Mouse (Mus musculus) cerebellum, adult 11-12 months (tissue): ENCODE results near the gene Styxl1.

ENCODE experiments used
- DNase-seq: peaks from one replicate; pipeline ENCODE4 v3.0.0; 2022

Styxl1 gene

DNA sequence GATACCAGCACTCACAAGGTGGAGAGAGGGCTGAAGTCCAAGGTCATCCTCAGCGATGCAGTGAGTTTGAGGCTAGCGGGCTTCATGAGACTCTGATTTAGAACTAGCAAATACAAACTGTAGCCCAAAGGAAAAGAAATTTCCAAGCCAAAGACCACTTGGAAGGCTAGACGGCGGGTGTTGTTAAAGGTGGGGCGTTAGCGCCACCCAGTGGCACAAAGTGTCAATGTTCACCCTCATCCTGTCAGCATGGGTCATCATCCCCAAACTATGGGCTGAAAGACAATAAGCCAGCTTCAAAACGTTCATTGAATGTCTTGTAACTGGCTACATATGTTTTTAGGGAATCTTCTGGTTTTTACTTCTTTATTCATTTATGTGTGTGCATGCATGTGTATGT, 14.7 kb downstream of the Styxl1 start:
- DNase-seq, result no peak

DNA sequence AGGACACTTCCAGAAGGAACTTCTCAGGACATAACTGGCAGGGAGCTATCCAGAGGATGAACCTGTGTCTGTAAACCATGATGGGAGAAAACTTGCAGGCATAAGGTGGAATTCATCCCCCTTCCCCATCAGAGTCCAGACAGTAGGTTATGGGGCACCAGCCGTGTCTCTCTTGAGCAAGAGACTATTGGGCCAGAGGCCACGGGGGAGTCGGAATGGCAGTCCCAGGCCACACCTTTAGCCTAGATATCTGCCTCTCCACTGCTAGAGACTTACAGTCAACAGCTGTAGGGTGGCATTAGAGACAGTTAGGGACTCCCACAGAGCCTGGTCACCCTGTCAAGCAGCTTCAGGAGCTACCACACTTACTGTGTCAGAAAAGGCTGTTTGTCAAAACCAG, 16.3 kb downstream of the Styxl1 start:
- no peak for DNase-seq

DNA sequence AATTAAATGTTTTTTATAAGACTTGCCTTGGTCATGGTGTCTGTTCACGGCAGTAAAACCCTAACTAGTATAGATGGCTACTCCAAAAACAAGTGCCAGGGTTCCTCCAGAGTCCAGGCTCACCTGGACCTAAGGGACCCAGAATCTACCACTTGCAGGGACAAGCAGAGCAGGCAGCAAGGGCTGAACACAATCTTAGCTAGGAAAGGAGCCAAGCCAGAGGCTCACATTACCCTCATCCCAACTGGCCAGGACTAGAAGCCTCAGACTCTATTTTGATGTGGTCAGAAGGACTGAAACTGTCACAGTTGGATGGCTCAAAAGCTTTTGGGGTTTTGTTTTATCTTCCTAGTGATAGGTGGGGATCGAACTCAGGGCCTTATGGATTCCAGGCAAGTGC, 26.6 kb downstream of the Styxl1 start:
- no peak for DNase-seq

DNA sequence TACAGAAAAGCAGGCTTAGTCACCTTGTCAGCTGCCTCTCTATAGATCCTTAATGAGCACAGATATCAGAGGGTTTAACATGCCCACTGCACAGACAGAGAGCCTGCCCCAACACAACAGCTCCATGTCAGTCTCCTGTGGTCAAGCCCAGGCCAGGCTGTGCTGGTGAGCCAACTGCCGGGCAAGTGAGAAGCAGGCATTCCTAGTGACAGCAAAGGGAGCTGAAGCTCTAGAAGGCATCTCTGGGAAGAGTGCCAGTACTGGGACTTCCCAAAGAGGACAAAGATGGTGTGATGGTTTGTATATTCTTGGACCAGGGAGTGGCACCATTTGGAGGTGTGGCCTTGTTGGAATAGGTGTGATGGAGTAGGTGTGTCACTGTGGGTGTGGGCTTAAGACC, 27.1 kb downstream of the Styxl1 start:
- no peak for DNase-seq

DNA sequence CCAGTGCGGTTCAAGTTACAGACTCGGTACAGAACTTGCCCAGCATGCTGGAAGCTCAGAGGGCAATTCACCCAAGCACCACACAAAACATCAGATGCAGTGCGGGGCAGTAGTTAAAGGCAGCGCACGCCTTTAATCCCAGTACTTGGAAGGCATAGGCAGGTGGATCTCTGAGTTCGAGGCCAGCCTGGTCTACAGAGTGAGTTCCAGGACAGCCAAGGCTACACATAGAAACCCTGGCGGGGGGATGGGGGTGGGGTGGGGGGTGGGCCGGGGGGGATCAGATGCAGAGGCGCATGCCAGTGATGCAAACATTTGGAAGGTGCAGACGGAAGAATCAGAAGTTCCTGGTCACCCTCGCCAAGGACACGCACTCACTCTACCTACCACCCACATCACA, 33.4 kb downstream of the Styxl1 start:
- DNase-seq, result no peak

DNA sequence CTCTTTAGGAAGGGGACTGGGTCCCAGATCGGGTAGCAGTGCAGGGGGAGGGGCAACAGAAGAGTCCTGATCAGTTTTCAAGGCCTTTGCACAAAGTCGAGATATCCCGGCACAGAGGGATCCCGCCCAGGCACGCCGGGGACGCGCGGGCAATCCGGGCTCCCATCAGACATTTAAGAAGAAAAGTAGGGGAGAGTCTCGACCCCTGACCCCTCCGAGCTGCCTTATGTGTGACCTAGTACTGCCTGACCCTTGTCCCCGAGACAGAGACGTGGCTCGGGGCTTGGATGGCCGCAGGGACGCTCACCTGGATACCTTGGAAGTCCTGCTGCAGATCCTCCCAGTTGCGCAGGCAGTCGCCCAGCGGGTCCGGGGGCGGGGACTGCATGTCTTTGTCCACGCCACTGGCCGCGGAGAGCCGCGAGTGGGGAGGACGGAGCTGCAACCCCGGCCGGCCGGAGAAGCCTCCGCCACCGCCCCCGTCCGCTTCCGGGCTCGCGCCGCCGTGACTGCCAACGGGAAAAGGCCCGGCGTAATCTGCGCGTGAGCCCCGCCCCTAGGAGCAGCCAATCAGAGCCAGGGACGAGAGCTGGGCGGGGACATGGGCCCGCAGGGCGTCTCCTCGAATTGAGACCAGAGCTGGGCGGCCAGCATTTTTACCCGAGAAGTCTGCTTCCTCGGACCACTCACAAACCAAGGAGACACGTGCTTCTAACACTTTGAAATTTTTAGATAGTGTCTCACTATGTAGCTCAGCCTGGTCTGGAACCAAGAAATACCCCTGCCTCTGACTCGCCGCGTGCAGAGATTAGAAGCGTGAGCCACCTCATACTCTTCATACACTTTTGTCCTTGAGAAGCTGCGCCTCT, 34.2 kb downstream of the Styxl1 start, which contains the start of gene Tmem120a:
Tmem120a (minus strand) TSS at position 708 of the 869 bp plus-strand sequence.
- peak; percentile 90 for DNase-seq

DNA sequence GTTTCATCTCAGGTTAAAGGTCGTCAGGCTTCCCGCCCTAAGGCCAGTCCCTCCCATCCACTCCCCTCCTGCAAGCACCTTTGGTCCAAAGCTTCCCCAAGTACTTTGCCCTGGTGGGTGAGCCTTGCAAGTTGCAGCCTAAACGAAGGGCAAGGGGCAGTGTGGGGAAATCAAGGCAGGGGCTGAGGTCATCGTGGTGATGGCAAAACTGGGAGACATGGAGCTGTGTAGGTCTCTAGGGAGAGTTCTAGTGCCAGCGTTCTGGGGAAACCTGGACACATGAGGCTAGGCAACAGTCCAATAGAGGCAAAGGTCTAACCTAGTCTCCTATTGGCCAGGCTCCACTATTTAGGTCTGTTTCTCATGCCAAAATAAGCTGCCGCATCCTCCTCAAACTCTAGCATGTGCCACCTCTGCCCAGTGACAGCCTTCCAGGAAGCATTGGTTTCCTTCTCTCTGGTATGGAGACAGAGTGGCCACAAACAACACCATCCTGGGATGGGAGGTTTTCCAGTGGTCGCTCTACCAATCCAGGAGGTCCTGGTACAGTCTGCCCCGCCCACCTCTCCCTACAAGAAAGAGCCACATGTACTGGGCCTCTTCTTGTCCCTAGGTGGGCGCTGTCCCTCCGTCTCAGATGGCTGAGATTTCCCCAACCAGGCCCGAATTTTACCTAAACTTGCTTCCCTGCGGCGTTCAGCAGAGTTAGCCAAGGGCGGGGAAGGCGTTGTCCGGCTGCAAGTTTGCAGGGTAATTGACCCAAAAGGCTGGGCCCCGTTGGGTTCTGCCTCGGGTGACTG, 35.0 kb downstream of the Styxl1 start:
- DNase-seq, result no peak

DNA sequence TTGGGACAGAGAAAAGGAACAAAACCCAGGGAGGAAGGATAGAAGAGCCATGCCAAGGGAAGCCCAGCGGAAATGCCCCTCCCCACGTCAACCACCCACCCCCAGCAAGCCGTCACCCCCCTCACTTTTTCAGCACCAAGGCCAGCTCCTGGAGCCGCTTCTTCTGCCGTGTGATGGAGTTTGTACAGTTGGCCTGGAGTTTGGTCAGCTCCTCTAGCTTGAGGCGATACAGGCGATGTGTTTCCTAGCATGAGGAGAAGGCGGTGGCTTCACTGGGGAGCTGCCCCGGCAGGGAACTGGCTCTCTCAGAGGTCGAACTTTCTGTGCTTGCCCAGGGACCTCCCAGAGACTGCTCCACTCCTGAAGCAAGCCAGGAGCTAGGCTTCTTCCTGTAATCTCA, 36.0 kb downstream of the Styxl1 start:
- DNase-seq, result no peak

DNA sequence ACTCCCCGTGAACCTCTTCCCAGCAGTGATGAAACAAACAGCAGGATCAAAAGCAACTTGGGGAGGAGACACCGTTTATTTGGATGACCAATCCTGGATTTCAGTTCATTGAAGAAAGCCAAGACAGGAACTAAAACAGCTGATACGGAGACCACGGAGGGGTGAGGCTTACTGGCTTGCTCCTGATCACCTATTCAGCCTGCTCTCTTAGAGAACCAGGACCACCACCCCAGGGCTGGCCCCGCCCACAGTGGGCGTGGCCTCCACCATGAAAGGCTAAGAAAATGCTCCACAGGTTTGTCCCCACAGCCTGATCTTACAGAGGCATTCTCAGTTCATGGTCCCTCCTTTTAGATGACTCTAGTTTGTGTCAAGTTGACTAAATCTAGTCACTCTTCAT, 39.9 kb downstream of the Styxl1 start:
- no peak for DNase-seq

DNA sequence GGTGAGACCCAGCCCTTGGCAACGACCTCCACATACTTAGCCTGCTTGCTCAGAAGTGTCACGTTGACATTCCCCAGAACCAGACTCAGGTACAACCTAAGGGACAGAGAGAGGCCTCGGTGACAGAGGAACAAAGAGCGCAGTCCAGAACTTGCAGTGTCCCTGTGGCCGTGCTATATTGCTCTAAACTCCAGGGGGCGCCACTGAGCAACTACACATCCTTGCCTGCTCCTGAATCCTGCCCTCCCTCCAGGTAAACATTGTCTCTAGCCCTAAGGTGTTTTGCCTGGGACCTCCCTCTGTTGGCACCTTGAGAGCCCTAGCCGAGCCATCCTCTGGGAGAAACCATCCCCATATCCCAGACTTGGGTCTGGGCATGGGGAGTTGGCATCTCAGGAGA, 41.0 kb downstream of the Styxl1 start:
- no peak for DNase-seq

DNA sequence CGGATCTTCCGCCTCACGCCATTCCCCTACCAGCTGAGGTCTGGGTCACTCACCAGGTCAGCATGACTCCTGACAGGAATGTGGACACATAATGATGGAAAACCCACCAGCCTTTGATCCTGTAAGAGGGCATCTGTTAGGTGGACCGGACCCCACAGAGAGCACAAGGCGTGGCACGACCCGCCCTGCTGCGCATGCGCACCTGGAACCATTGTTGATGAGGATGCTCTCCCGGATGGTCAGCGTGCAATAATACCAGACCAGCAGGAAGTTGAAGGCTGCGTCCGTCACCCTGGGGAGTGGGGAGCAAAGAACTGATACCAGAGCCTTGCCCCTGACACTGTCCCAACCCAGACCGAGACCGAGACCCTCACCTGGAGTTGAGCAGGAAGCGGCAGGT, 41.6 kb downstream of the Styxl1 start:
- DNase-seq, result no peak

DNA sequence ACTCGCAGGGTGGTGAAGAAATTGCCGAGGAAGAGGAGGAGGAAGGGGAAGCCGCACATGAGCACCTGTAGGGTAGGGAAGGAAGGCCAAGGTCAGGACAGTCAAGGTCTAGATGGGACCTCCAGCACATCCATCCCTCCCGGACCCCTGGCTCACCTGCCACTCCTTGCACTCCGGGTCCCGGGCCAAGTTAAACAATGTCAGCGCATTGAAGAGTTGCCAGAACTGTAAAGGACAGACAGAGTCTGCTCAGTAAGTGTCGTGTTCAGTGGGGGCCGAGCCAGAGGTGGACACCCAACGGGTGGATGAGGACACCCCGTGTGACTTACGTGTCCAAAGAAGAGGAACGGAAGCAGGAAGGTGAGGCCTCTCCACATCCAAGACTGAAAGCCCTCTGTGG, 42.4 kb downstream of the Styxl1 start:
- DNase-seq, result no peak

DNA sequence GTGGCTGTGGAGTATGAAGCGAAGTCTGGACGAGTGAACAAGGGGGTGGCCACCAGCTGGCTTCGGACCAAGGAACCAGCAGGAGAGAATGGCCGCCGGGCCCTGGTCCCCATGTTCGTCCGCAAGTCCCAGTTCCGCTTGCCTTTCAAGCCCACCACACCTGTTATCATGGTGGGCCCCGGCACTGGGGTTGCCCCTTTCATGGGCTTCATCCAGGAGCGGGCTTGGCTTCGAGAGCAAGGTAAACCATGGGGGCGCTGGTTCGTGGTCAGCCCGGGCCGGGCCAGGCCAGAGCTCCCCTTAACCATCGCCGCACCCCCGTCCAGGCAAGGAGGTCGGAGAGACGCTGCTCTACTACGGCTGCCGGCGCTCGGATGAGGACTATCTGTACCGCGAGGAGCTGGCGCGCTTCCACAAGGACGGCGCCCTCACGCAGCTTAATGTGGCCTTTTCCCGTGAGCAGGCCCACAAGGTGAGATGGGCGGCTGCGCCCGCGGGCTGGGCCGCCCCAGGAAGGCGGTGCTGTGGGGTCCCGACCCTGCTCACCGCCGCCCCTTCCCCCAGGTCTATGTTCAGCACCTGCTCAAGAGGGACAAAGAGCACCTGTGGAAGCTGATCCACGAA, 44.0 kb downstream of the Styxl1 start:
- DNase-seq, result no peak

DNA sequence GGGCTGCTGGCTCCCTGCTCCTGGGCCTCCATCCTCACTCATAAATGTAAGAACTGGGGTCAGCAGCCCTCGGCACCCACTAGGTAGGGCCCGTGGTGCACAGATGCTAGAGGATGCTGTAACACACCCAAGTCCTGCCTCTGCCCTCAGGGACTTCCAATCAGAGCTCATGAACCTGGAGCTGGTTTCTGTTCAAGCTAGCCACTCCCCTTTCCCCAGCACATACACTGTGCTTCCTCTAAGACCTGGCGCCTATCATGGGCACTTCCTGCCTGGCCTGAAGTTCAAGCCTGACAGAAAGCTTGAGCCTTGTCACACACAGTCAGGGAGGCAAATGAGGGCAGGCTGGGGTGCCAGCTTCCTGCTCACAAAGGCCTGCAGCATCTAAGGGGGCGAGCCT, 45.1 kb downstream of the Styxl1 start:
- no peak for DNase-seq

DNA sequence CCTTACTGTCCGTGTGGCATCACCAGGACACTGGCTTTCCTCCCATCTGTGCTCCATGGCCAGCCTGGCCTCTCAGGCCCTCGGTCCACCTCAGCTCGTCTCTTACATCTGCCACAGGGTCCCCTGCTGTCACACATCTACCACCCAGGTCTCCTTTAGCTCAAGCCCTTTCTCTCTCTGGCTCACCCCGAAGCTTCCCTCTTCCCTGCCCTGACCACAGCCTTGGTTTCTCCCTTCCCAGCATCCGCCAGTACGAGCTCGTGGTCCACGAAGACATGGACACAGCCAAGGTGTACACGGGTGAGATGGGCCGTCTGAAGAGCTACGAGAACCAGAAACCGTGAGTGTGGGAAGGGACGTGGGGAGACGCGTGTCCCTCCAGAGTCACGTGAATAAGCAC, 46.9 kb downstream of the Styxl1 start:
- no peak for DNase-seq

DNA sequence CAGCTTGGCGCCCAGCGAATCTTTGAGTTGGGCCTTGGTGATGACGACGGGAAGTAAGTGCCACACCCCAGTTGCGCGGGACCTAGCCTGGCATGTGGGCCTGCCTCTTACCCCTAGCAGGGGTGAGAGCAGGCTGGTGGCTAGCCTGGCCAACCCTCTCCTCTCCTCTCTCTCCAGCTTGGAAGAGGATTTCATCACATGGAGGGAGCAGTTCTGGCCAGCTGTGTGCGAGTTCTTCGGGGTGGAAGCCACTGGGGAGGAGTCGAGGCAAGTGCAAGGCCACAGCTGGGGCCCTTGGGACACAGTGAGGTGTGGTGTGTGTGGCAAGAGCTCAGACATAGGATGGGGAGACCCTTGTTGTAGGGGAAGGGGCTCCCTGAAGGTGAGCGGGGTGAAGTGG, 47.3 kb downstream of the Styxl1 start:
- no peak for DNase-seq

DNA sequence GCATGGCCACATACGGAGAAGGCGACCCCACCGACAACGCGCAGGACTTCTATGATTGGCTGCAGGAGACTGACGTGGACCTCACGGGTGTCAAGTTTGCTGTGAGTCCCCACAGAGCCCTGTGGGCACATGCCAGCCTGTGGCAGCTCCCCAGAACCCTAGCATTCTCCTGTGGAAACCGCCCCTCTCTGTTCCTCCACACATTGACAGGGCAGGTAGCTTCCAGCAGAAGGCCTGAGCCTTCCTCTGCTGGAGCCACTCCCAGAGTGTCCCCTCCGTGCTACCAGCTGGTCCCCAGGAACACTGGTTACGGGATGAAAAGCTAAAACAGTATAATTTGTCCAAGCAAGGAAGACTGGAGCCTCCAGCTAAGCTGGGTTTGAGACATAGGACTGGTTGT, 47.9 kb downstream of the Styxl1 start:
- DNase-seq, result peak; percentile 55

DNA sequence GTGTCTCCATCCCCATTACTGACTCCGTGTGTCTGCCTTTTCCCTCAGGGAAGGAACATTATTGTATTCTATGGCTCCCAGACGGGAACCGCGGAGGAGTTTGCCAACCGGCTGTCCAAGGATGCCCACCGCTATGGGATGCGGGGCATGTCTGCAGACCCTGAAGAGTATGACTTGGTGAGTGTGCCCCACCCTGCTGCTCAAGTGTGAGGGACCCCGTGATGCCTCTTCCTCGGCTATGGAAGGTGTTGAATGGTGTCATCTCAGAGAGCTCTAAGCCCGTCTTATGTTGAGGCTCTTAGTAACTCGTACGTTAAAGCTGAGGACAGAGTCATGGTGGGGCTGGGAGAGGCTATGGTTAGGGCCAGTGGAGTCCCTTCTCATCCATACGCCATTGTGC, 48.8 kb downstream of the Styxl1 start:
- DNase-seq, result no peak

DNA sequence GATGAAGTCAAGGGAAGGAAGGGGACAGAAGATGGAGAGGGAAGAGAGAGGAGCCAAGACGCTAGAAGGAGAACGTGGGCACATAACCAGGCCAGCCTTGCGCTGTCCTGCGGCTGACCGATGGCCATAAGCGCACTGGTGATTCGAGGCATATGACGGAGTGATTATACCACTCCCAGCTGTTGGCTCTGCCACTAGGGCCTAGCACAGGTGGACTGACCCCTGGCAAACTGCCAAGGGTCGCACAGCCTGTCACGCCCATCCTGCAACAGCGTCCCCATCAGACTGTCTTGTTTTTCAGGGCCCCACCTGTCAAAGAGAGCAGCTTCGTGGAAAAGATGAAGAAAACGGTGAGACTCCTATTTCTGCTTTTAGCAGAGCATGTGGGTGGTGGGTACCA, 49.8 kb downstream of the Styxl1 start:
- DNase-seq, result no peak

DNA sequence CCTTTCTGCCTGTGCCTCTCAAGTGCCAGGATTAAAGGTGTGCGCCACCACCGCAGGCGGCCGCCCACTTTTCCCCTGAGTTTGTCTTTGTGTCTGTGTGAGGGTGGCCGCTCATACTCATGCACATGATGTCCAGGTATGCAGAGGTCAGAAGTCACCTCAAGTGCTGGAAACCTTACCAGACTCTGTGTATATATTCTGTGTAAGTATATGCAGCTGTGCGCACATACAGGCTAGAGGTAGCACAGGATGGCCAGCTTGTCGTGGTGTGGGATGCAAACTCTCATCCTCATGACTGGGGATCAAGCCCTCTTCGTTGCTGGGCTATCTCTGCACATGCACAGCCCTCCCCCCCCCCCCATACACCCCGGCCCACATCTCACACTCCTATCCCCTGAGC, 50.3 kb downstream of the Styxl1 start:
- DNase-seq, result no peak

DNA sequence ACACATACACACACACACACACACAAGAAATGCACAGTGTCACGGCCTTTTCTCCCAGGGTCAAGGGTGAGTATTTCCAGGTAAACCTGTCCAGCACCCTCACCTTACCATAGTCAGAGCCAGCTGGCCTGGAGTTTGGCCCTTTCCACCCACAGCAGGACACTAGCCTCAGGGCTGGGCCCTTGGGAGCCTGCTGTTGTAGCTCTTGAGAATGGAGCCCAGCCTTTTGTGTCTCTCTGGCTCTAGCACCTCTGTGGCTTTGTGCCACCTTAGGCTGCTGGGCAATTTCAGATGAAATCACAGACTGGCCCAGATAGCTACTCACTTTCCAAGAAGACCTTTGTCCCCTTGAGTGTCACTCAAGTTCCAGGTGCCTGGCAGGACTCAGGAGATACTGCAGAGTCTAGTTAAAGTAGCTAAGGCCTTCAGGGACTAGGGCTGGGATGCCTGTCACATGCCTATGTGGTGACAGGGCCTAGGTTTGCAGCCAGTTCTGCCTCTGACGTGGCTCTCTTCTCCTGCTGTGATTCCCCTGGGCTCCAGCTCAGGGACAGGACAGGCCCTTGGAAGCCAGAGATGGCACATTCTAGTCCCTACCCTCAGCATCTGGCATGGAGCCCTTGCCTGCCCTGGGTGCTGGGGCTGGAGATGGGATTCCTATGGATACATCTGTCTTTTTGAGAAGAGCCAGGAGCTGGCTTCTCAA, 51.4 kb downstream of the Styxl1 start:
- no peak for DNase-seq

DNA sequence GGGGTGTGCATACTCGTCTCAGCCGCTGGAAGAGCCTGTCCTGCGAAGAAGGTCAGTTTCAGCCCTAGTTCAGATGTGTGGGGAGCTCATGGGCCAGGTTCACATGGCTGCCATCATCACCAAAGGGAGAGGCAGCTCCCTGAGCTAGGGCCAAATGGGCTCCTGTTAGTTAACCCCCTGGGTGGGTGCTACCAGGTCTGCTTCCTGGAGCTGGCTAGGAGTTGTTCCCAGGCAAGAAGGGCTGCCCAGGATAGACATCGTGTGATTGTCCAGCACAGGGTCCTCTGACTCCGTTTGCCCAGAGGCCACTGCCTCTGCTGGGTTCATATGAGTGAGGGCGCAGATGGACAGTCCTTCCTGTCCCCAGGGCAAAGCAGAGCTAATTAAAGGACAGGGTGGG, 52.2 kb downstream of the Styxl1 start:
- DNase-seq, result no peak

DNA sequence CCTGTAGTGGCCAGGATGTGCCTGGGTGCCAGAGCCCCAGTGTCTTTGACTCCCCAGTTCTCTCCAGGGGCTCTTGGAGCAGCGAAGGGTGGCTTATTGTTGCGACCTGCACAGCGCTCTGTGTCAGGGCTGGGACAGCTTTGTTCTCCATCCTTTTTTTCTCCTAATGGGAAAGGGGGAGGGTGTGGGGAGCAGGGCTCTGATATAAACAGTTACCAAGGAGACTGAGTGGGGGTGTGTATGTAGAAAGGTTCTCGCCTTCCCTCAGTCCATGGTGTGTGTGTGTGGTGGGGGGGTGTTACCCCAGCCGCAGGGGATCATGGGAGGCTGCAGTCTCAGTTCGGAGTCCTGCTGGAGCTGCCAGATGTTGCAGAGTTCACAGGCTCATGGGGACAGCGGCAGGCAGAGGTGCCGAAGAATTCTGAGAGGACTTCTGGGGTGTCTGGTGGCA, 52.8 kb downstream of the Styxl1 start:
- no peak for DNase-seq
